Mouse (Mus musculus) B cell, adult 2 months (primary cell): Measurements from ENCODE around the gene Bcas3.
"Not testable (repeated sequence)": the region's sequence is repeated elsewhere in the genome, so short reads cannot be mapped to it uniquely, and the experiment has no call there.

Experiments used
- DNase-seq, 2 experiments: peaks; one replicate each; pipeline ENCODE4 v3.0.0; 2022

Bcas3 gene

DNA sequence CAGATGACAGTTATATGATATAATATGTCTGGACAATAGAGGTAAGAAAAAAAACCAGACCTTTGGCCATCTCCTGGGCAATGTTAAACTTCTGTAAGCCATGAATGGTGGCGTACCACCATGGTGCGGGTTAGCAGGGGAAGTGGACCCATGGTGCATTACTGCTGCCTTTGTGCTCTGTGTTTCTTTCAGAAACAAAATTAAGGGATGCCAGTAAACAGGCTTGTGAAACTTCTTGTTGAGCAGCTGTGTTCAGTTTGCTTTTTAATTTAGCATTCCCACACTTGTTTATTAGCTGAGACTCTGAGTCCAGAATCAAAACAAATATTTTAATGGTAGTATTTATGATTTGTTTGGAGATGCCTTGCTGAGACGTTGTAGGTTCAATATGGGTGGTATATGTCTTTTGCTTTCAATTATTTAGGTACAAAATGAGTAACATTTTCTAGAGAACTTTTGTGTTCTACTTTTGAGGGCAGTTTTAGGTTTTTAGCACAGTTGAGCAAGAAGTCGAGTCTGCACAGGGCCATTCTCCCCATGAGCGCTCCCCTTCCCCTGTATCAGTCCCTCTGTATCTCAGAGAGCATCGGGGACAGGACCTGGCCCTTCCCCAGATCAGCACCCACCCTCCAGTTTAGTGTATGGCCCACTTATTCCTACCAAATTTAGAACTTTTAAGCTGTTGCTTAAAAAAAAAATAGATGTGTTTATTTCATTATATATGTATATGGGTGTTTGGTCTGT is 132.4 kb downstream of the Bcas3 start:
- DNase-seq, result no peak

DNA sequence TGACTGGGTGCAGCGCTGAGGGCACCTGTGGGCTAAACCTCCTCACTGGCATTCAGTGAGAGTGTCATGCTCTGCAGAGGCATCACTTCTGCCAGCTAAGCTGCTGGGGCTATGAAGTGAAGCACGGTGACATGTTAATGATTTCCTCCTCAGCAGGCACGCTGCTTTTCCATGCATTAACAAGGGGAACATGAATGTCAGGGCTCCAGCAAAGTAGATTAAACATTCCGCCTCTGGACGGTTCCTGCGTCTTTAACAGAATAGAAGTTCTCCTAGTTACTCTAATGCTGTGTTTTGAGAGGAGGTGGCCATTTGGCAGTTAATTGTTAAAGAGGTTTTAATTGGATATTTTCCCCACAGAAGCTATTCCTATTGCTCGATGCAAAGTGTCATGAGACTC is 134.5 kb downstream of the Bcas3 start:
- no peak for DNase-seq

DNA sequence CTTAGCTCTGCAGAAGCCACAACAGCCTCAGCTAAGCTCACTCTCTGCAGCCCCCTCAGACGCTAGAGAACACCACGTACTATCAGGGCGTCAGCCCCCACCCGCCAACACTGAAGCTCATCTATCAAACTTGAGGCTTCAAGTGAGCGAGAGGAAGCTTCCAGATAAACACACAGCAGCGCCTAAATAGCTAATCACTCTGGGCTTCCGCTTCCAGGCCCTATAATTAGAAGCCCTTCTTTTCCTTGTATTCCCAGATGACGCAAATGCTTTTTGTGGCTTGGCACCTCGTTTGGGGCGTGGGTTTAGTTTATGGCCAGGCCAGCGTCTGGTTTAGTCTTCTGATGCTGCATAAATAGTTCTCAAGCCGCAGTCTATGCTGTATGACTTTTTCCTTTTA is 139.3 kb downstream of the Bcas3 start:
- DNase-seq, result no peak

DNA sequence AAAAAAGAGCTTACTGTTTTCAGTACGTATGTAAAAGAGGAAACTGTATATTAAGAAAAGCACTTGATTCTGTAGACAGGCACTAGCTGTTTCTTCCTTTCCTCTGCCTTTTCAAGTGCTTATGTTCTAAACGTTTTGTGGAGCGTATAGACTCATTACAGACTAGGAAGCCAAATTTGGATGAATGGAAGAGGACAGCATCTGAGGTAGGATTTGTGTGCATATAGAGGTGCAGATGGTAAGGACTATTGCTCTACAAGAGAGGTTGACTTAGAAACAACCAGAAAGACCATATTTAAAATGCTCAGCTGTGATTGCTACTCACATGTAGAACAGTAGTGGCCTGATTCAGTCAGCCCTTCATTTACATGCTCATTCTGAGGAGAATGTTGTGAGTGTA is 139.7 kb downstream of the Bcas3 start:
- DNase-seq, result no peak

DNA sequence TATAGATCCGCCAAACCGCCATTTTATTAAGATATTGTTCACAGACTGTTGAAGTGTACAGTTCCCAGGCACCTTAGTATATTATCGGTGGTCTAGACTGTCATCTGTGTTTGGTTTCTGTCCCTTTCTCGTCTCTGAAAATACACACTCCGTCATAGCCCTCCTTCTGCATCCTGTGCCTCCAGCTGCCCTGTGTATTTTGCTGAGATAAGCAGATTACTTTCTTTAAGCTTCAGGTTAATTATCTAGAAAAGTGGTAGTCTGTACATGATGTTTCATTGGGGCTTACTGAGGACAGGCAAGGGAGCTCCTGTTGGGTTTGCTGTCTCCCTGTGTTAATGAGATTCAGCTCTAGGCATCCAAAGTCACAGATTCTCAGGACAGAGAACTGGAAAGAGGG is 146.6 kb downstream of the Bcas3 start:
- no peak for DNase-seq

DNA sequence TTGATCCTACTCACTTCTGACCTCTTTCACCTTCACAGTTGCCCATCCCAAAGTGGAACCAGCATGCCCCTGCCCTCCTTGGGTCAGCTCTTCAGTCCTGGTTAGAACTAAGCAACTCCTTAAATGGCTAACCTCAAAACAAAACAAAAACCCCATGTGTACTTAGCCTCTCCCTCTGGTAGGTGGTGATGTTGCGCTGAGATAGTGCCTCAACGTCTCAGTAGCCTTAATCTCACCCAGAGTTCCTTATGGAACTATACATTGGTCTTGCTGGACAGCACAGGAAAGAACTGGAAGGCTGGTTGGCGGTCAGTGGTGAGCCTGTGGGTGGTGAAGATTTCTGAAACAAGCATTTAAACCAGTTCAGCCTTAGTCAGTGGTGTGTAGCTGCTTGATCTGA is 149.1 kb downstream of the Bcas3 start:
- DNase-seq, result no peak

DNA sequence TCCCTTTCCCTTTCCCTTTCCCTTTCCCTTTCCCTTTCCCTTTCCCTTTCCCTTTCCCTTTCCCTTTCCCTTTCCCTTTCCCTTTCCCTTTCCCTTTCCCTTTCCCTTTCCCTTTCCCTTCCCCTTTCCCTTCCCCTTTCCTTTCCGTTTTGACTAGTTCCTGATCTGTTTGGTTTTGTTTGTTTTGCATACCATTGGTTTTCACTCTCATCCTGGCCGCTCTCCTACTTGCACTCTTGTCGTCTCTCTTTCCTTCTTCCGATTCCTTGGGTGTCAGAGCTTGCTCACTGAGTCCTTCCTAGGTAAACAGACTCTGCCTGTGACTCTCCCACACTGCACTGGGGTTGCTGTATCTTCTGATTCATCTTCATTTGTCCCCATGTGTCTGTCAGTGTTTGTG is 151.8 kb downstream of the Bcas3 start:
- not testable (repeated sequence) for DNase-seq

DNA sequence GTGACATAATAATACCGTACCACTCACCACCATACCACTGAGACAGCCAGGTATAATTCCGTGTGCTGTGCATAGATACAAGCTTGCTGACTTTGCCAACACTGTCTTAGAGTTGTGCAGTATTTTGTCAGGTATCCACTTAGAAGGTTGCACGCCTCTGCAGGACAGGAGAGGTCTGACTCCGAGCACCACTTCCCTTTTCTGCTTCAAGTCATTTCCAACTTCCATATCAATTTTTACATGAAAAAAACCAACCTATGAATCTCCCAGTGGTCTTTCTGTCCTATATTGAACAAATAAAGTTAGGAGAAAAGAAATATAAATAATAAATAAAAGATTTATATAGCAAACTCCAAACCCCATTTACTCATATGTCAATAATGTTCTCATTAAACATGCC is 152.8 kb downstream of the Bcas3 start:
- no peak for DNase-seq

DNA sequence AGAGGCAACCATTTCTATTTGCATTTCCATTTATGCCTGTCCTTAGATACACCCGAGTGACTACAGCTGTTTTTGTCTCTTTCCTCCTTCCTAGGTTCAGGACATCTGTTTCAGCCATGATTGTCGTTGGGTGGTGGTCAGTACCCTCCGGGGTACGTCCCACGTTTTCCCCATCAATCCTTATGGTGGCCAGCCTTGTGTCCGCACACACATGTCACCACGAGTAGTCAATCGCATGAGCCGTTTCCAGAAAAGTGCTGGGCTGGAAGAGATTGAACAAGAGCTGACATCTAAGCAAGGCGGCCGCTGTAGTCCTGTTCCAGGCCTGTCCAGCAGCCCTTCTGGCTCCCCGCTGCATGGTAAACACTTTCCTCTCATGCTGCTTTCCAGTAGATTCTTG is 156.4 kb downstream of the Bcas3 start:
- DNase-seq, result no peak

DNA sequence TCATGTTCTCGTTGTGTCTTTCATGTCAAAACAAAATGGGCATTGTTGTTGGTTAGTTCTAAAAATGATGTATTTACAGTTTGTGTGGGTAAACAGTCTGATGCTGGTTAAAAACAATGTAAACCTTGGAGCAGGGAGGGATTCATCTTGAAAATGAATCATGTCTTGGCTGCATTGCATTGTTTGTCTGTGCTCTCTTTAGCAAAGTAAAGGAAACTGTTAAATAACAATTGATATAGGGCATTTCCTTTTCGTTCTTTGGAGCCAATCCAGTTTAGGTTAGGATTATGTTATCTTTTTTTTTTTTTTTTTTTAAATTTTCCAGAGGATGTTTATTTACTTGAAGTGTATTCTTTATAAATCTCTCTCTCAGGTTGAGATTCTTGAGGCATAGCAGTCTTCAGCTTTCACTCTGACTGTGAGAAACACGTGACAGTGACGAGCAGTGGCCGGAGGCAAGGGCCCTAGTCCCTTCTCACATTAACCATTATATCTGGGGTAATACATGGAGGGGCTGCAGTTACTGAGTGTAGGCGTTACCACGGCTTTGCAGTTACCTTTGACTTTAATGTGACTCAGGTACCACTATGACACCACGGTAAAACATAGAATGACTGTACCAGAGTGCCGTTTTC is 158.4 kb downstream of the Bcas3 start:
- DNase-seq, result no peak

DNA sequence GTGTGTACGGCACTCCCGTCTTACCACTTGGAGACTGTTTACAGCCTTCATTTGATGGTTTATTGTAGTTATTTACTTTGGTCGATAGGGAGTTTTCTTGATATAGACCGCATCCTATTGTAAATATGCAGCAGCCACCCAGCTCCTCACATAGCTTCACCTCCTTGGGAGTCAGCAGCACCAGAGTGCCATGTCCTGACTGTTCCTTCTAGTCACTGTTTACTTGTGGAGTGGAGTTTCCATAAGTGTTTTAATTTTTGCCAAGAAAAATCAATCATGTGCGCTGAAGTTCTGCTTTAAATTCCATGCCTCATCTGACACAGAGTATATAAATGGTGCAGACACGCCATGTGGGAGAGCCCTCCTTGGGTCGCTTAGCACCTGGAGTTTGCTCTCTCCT is 163.8 kb downstream of the Bcas3 start:
- no peak for DNase-seq

DNA sequence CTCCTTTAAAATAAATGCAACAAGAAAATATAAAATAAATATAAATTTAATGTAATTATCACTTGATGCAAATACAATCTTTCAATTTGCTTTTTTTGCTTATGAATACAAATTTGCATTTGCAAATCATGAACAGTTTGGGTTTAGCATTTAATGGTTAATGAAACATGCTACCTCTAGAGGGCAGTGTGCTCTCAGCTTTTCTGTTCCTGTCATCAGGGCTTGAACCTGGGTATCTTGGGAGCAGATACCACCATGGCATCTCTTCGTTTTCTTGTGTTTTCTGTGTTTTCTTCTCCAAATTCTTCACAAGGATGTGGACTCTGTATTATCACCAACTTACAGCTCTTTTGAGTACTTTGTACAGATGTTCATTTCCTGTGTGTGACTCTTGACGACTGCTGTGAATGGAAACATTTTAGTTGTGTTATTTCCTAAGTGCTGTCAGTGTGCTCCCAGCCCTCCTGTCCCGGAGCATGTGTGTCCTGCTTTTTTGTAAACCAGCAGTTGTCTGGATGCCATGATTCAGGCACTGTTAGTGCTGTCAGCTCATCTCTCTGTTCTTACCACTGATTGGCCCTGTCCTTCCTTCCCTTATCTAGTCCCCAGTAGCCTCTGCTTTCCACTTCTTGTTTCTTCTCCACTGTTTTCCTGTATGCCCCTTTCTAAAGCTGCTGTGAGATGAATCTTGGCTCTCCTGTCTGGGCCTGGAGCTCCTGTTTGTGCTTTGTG is 165.2 kb downstream of the Bcas3 start:
- DNase-seq, result peak; percentile 24 to 37

DNA sequence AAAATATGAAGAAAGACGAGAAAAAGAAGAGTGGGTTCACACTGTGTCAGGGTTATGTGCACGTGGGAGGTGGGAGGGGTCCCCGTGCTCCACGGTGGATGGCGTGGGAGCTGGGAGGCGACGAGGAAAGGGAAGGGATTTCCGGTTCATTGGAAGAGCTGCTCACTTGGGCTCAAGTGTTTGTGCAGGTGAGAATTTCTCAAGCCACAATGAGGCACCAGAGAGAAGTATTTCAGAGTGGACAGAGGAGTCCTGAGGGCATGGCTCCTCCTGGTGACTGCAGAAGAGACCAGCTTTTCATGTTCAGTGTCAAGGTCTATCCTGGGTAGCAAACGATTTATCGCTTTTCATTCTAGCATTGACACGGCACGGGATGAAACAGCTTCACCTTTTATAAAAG is 167.3 kb downstream of the Bcas3 start:
- DNase-seq, result no peak

DNA sequence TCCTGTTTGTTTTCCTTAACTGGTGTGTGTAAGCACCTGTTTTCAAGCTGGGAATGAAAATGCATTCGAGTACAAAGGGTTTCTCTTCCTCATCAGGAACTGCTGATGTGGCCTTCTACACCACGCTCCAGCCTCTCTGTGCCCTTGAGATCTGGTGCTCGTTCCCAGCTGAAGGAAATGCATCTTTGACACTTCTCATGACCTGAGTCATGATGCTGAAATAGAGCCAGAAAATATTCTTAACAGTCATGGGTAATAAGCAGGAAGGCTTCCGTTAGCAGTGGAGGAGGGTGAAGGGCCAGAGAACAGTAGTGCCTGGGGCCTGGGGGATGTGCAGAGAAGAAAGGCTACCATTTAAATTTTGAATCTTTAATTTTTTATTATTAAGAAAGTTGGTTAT is 168.0 kb downstream of the Bcas3 start:
- no peak for DNase-seq

DNA sequence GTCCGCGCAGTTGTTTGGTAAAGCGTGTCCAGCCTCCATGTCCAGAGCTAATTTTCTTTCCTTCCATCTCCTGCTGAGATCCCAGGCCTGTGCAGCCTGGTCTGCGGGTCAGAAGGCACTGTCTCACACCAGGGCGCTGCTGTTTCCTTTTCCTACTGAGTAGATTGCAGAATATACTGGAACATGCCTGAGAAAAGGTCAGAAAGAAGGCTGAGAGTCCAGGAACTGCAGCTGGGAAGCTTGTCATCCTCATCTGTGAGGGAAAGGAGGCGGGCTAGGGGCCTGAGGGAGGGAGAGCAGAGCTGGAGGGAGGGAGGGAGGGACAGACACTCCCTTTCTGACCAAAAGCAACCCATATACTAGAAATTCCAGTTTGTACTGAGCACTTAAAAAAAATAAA is 170.7 kb downstream of the Bcas3 start:
- no peak for DNase-seq

DNA sequence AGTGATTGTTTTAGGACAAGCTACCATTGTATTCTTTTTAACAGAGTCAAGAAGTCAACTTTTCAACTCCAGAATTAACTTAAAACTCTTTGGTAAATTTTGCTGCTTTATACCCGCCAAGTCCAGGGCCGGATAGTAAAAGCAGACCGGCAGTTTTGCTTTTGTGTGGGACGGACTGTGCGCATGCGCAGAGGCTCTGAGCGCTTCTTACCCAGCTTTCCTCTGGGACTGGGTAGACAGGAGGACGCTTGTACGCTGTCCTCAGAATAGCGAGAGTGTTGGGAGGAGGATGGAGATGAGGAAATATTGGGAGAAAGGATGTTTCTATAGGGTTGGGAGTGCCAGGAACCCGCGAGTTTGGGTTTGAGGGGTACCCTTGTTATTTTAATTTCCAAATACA is 171.2 kb downstream of the Bcas3 start:
- peak; percentile 18 to 29 for DNase-seq

DNA sequence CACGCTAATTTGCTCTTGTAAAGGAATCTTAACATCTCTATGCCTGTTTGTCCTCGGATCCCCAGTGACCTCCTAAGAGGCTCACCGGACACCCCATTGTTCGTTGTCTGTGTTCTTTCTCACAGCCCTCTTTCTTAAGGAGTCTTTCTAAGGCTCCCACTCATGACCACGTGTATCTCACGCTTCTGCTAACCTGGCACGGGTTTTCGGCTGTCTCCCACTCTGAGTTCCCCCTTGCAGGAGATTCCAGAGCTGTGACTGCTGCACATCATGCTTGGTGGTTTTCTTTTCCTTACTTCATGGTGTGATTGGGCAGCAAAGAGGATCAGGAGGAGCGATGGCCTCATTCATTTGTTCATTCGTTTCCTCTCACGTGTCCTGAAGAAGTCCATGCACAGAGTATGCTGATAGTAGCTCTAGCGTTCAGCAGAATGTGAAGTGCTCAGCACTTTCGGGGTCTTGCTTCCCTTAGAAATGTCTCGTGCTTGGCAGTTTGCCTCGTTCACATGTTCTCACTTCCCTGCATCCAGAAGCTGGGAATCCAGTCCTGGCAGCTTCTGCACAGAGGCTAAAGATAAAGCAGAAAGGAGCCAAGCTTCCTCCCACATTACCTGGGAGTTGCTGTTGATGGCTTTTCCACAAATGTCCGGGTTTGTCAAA is 172.0 kb downstream of the Bcas3 start:
- DNase-seq, result no peak

DNA sequence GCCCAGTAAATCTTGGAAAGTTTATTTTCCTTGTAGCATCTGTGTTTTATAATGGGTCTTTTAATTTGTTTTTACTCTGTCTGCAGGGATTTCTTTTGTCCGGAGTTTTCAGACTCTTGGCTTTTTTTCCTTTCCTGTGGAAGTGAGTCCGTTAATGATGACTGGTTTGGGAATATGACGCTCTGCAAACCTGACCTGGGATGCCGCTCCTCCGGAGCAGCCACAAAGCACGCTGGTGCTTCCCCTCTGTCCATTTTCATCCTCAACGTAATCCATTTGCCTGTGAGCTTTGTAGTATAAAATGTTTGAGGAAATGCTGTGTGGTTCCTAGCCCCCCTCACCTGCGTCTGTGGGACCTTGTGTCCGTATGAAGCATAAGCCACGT is 172.5 kb downstream of the Bcas3 start:
- DNase-seq, result no peak

DNA sequence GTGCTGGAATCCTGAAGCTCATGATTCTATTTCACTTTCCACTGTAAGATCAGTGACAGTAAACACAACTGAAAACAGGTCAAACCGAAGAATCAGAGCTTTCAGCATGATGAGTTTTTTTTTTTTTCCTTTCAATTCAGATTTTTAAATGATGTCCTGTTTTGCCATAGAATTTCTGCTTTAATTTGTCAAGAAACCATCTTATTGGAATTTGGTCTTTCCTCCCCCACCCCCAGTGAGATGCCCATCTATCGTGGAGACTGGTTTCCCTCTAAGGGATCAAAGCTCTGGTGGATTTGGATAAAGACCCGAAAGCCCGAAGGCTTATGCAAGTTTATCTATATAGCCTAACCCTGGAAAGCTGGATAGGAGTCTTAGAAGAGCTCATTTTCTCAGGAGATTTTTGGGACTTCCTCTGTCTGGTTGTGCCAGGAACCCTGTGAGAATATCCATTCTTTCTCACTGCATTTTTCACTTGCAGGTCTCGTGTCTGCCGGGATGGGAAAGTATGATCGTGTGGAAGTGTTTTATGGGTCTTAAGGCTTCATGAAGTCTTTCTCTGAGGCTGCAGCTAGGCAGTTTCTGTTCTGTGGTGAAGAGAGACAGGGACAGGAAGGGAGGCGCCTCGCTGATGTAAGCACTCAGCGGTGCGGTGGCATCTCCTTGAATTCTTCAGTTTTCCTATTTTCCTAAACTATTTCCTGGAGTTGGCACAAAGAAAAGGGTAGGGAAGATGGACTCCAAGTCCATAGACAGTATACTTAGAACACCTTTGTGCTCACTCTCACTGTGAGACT is 173.2 kb downstream of the Bcas3 start:
- DNase-seq, result no peak

DNA sequence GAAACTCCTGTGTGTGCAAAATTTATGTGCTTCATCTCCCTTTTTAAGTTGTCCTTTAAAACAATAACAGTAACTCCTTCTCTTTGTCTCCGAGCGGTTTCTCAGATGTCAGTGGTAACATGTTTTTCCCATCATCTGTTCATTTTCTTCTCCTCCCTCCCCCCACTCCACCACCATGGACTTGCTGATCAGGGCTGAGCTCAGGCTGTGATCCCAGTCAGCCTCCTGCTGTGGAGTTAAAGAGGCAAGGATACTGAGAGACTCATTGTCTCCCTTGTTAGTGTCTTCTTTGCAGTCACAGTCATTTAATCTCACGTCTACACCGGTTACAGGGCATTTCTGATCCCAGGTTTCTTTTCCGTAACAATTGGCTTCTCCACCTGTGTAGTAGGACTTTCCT is 174.3 kb downstream of the Bcas3 start:
- no peak for DNase-seq

DNA sequence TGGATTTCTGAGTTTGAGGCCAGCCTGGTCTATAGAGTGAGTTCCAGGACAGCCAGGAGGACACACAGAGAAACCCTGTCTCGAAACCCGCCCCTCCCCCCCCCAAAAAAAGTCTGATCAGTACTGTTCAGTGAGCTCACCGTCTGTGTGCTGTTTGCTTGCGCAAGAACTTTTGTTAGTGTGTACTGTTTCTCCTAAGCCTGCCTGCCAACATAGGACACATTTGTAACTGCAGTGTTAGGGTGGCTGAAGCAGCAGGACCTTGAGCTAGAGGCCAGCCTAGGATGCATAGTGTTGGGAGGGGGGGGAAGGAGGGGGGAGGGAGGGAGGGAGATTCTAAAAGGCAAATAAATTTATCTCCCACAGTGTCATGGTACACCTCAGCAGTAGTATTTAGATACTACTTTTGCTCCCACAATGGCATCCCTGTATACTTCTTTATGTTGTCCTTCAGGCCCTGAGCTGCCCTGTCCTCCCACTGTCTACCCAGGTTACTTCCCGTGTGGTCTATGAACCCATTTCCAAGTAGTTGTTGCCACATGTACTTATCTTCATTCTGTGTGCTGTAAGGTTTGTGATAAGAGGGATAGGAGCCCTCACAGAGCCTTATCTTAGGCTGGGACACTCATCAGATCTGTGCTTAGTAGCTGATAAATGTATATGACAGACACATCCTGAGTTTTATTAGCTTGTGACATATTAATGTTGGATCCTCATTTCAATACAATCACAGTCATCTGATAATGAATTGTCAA is 176.7 kb downstream of the Bcas3 start:
- DNase-seq, result no peak

DNA sequence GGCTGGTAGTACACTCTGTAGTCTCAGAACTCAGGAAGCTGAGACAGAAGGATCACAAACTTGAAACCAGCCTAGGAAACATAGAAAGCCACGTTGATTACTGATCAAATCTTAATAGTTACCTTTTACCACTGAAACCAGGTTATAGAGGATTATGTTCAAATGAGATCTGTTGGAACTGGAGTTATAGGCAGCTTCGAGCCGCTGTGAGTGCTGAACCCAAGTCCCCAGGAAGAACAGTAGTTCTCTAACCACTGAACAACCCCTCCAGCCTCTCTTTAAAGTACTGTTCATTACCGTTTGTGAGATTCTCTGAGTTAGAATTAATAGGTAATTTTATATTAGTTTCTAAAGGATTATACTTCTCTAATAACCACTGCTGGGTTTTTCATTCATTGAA is 188.0 kb downstream of the Bcas3 start:
- DNase-seq, result no peak
